Mouse (Mus musculus) CD4-positive helper T cell, adult 2 months (primary cell): ENCODE data around the gene Apol7e.
"Not testable (repeated sequence)": the region's sequence is repeated elsewhere in the genome, so short reads cannot be mapped to it uniquely, and the experiment has no call there.

Source experiments
- DNase-seq: peaks from one replicate; pipeline ENCODE4 v3.0.0-alpha.2; 2012; ENCODE audit warnings: low read depth, missing footprints, low spot score

The Apol7e gene

GRCm38 (mm10) chr15:77698656-77699055, at the start of gene Apol7e:
Gene Apol7e (plus strand): TSS chr15:77698857.
- peak; percentile 71 for DNase-seq

GRCm38 (mm10) chr15:77651143-77651542, 47.5 kb upstream of the Apol7e start:
- DNase-seq = not testable (repeated sequence)

GRCm38 (mm10) chr15:77659773-77660172, 38.9 kb upstream of the Apol7e start:
- not testable (repeated sequence) for DNase-seq

GRCm38 (mm10) chr15:77661841-77662240, 36.8 kb upstream of the Apol7e start:
- not testable (repeated sequence) for DNase-seq

- not testable (repeated sequence) for DNase-seq
These were observed 24.6 kb upstream of the Apol7e start for GRCm38 (mm10) chr15:77674081-77674480.

GRCm38 (mm10) chr15:77683944-77684343, 14.7 kb upstream of the Apol7e start:
- DNase-seq = peak; percentile 22

- DNase-seq = not testable (repeated sequence)
These were observed 6.9 kb upstream of the Apol7e start for GRCm38 (mm10) chr15:77691532-77692311.

- peak; percentile 79 for DNase-seq
These were observed 3.9 kb upstream of the Apol7e start for GRCm38 (mm10) chr15:77694687-77695295.

GRCm38 (mm10) chr15:77705306-77705705, 6.6 kb downstream of the Apol7e start:
- peak; percentile 60 for DNase-seq

GRCm38 (mm10) chr15:77708936-77709335, 10.3 kb downstream of the Apol7e start:
- not testable (repeated sequence) for DNase-seq

GRCm38 (mm10) chr15:77718240-77718639, 19.6 kb downstream of the Apol7e start:
- not testable (repeated sequence) for DNase-seq

- DNase-seq = not testable (repeated sequence)
These were observed 22.9 kb downstream of the Apol7e start for GRCm38 (mm10) chr15:77721509-77721908.

GRCm38 (mm10) chr15:77724208-77724911, 25.7 kb downstream of the Apol7e start:
- not testable (repeated sequence) for DNase-seq

GRCm38 (mm10) chr15:77725393-77726020, 26.9 kb downstream of the Apol7e start:
- not testable (repeated sequence) for DNase-seq

GRCm38 (mm10) chr15:77727139-77727538, 28.5 kb downstream of the Apol7e start:
- peak; percentile 50 for DNase-seq

- not testable (repeated sequence) for DNase-seq
These were observed 29.1 kb downstream of the Apol7e start for GRCm38 (mm10) chr15:77727745-77728144.

GRCm38 (mm10) chr15:77728739-77729138, 30.1 kb downstream of the Apol7e start, which contains the start of gene Apol9b:
Gene Apol9b (plus strand): TSS chr15:77729039.
- not testable (repeated sequence) for DNase-seq

- DNase-seq = no peak
These were observed 32.9 kb downstream of the Apol7e start for GRCm38 (mm10) chr15:77731605-77732004.

GRCm38 (mm10) chr15:77732851-77733250, 34.2 kb downstream of the Apol7e start:
- peak; percentile 34 for DNase-seq

- DNase-seq = peak; percentile 93
These were observed 34.7 kb downstream of the Apol7e start for GRCm38 (mm10) chr15:77733380-77733779.

GRCm38 (mm10) chr15:77733903-77734302, 35.2 kb downstream of the Apol7e start:
- DNase-seq = not testable (repeated sequence)
